Mouse (Mus musculus) spleen, adult 2 months (tissue): ENCODE results near the gene Crisp2.

Experiments used
- CTCF ChIP-seq: fragments of 200-500 bp; IDR thresholded peaks from 2 replicates; pipeline ENCODE4 v1.5.1; 2011; ENCODE audit warnings: mild to moderate bottlenecking, inconsistent platforms; ENCODE audit not compliant: insufficient read depth, insufficient read length, insufficient replicate concordance; ENCODE audit errors: extremely low read depth
- POLR2A ChIP-seq: fragments of 200-500 bp; IDR thresholded peaks from 2 replicates; pipeline ENCODE4 v1.6.1; 2011; ENCODE audit warnings: low read depth, low read length, inconsistent platforms

DNA sequence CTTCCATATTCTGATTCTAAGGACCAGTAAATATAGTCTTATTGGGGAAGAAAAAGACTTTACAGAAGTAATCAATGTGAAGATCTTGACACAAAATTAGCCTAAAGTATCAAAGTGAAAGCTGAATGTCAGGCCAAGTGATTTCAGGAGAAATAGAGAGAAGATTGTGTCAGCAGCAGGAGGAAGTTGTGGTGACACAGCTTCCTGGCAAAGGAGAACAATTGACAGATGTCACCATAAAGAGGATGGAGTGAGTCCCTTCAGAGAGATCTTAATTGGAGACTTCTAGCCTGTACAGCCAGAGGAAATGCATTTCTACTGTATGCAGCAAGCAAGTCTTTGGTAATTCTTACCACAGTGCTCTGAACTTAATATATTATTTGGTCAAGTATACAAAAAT is 16.9 kb downstream of the Crisp2 start:
- TF ChIP-seq POLR2A, result no peak
- TF ChIP-seq CTCF, result no peak
